Mouse (Mus musculus): ENCODE results near the gene Poldip2. TPM values are rescaled to one million over a fixed set of nuclear protein-coding genes. Genes with fewer than 3 reads are reported as not detected.
"Not testable (repeated sequence)": the region's sequence is repeated elsewhere in the genome, so short reads cannot be mapped to it uniquely, and the experiment has no call there.

The Poldip2 gene
- polyA plus RNA-seq, 1 experiment from 2014 or later = 192 TPM

DNA sequence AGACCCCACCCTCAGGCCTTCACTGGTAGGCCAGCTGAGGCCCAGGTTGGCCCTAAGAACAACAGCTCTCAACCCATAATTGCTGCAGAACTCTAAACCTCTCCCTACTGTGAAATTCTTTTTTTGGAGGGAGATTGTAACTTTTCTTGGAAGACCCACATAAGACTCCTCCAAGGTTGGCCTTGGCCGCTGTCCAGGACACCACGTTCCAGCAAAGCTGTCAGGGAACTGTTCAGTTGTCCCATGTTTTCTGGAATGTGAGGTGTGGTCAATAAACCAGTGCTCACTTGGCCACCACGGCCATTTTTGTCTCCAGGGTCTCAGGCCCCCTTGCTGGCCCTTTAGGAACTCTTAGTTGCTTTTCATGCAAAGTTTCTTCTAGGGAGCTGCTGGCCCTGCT is 9.9 kb downstream of the Poldip2 start:
- Histone ChIP-seq H3K4me3 (ENCODE audit: low read length) (no peak overlapping the region), H3K9me3 (ENCODE audit: low read length) (no peaks in the 10 kb centered on the region), H3K9ac (replicated peaks; ENCODE audit: low read length) (no peak overlapping the region), H3K4me2 (replicated peaks; ENCODE audit: low read depth, low read length) (no peak overlapping the region), H3K27me3 (ENCODE audit: insufficient read depth, low read length) (no peaks in the 10 kb centered on the region), H3K4me1 (ENCODE audit: insufficient read depth, low read length) (no peaks in the 10 kb centered on the region), H3K36me3 (ENCODE audit: insufficient read depth, low read length) (peaks cover 89% of the 10 kb centered on the region), H3K27ac (ENCODE audit: low read length) (no peak overlapping the region)
- WGBS = 80% methylated on average over 3 of the region's 3 CpGs
- no peak for ATAC-seq (ENCODE audit: low FRiP score, low TSS enrichment)

DNA sequence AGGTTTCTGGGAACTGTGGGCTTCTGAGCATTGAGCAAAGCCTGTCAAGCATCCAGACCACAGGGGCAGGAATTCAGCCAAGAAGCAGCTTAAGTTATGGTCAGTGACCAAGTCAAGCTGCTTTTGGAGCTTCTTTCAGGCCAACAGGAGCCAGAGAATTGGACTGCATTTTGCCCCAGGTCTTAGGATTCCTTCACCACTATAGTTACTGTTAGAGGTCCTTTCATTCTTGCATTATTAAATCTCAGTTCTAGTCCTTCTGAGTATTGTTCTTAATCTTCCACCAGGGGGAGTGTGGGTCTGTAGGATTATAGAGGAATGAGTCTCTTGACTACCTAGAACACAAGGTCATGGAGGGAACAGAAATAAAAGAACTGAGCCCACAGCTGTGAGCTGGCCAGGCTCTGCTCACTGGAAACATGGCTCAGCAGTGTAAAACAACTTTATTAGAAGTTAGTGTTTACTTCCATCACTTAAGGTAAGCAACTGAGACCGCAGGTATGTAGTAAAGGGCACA is 10.5 kb downstream of the Poldip2 start:
- Histone ChIP-seq H3K9me3 (ENCODE audit: low read length) (no peaks in the 10 kb centered on the region), H3K27me3 (ENCODE audit: insufficient read depth, low read length) (no peaks in the 10 kb centered on the region), H3K36me3 (ENCODE audit: insufficient read depth, low read length) (peaks cover 93% of the 10 kb centered on the region), H3K27ac (ENCODE audit: low read length) (no peak overlapping the region), H3K4me3 (ENCODE audit: low read length) (no peak overlapping the region), H3K4me1 (ENCODE audit: insufficient read depth, low read length) (no peaks in the 10 kb centered on the region), H3K9ac (replicated peaks; ENCODE audit: low read length) (no peak overlapping the region), H3K4me2 (replicated peaks; ENCODE audit: low read depth, low read length) (no peak overlapping the region)
- 90% methylated on average over 1 of the region's 1 CpGs for WGBS
- ATAC-seq (ENCODE audit: low FRiP score, low TSS enrichment) = no peak

- no peaks in the 10 kb centered on the region for H3K4me1 ChIP-seq (ENCODE audit: insufficient read depth, low read length)
- 85% methylated on average over 9 of the region's 9 CpGs for WGBS
- no peak for ATAC-seq (ENCODE audit: low FRiP score, low TSS enrichment)
- H3K27me3 ChIP-seq (ENCODE audit: insufficient read depth, low read length) = no peaks in the 10 kb centered on the region
- no peak overlapping the region for H3K27ac ChIP-seq (ENCODE audit: low read length)
- peaks cover 93% of the 10 kb centered on the region for H3K36me3 ChIP-seq (ENCODE audit: insufficient read depth, low read length)
- no peak overlapping the region for H3K4me3 ChIP-seq (ENCODE audit: low read length)
- H3K4me2 ChIP-seq (replicated peaks; ENCODE audit: low read depth, low read length) = no peak overlapping the region
- no peak overlapping the region for H3K9ac ChIP-seq (replicated peaks; ENCODE audit: low read length)
- H3K9me3 ChIP-seq (ENCODE audit: low read length) = no peaks in the 10 kb centered on the region
Observed at GRCm38 (mm10) chr11:78523241-78523955, 11.4 kb downstream of the Poldip2 start.

DNA sequence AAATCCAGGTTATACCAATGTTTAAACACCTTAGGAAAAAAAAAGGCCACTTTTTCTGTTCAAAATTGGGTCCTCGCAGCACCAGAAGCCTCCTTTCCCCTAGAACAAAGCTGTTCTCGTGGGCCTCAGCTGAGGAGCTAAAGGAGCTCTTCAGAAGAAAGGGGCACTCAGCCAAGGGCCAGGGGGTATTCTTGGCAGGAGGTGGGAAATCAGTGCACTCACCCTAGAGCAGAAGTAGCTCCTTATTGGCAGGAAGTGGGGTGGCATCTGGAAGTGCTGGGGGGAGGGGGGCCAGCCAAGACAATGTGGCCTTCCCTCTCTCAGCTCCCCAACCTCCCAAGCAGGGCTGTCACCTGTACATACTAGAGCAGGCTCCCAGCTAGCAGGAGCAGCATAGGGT is 12.8 kb downstream of the Poldip2 start:
- ATAC-seq (ENCODE audit: low FRiP score, low TSS enrichment) = no peak
- H3K4me3 ChIP-seq (ENCODE audit: low read length) = no peak overlapping the region
- no peaks in the 10 kb centered on the region for H3K9me3 ChIP-seq (ENCODE audit: low read length)
- peaks cover 87% of the 10 kb centered on the region for H3K36me3 ChIP-seq (ENCODE audit: insufficient read depth, low read length)
- WGBS = 82% methylated on average over 2 of the region's 2 CpGs
- H3K27ac ChIP-seq (ENCODE audit: low read length) = no peak overlapping the region
- no peak overlapping the region for H3K4me2 ChIP-seq (replicated peaks; ENCODE audit: low read depth, low read length)
- peaks cover 6% of the 10 kb centered on the region; the same call in 1 of the 2 replicates for H3K4me1 ChIP-seq (ENCODE audit: insufficient read depth, low read length)
- H3K27me3 ChIP-seq (ENCODE audit: insufficient read depth, low read length) = no peaks in the 10 kb centered on the region
- H3K9ac ChIP-seq (replicated peaks; ENCODE audit: low read length) = no peak overlapping the region

- no peaks in the 10 kb centered on the region for H3K27me3 ChIP-seq (ENCODE audit: insufficient read depth, low read length)
- no peaks in the 10 kb centered on the region for H3K9me3 ChIP-seq (ENCODE audit: low read length)
- peaks cover 58% of the 10 kb centered on the region for H3K36me3 ChIP-seq (ENCODE audit: insufficient read depth, low read length)
- peak overlapping the region; percentile 51 for H3K27ac ChIP-seq (ENCODE audit: low read length)
- no peak overlapping the region for H3K4me2 ChIP-seq (replicated peaks; ENCODE audit: low read depth, low read length)
- no peak overlapping the region for H3K4me3 ChIP-seq (ENCODE audit: low read length)
- 33% methylated on average over 9 of the region's 9 CpGs for WGBS
- no peak overlapping the region for H3K9ac ChIP-seq (replicated peaks; ENCODE audit: low read length)
- peak; percentile 72; the same call in 1 of the 2 replicates for ATAC-seq (ENCODE audit: low FRiP score, low TSS enrichment)
- H3K4me1 ChIP-seq (ENCODE audit: insufficient read depth, low read length) = peaks cover 22% of the 10 kb centered on the region; the same call in 1 of the 2 replicates
Observed at GRCm38 (mm10) chr11:78528714-78529113, 16.7 kb downstream of the Poldip2 start.

DNA sequence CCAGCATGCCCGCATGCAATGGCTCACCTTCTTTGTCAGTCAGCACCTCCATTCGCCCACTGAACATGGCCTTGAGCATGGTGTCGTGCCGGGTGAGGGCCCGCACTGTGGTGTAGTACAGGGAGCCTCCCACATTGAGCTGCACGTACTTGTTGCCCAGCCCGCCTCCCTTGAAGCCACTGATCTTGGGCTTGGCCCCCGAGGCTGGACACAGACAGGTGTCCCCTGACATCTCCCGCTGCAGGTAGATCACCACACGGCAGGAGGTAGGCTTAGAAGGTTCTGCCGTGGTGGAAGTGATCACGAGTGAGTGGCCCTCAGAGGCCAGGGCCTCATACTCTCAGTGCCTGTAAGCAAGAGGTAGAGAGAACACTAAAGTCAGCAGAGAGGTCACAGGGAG is 18.0 kb downstream of the Poldip2 start:
- H3K27ac ChIP-seq (ENCODE audit: low read length) = peak overlapping the region; percentile 80; the same call in 1 of the 2 replicates
- H3K4me3 ChIP-seq (ENCODE audit: low read length) = no peak overlapping the region
- no peak for ATAC-seq (ENCODE audit: low FRiP score, low TSS enrichment)
- no peak overlapping the region for H3K4me2 ChIP-seq (replicated peaks; ENCODE audit: low read depth, low read length)
- no peak overlapping the region for H3K9ac ChIP-seq (replicated peaks; ENCODE audit: low read length)
- peaks cover 46% of the 10 kb centered on the region for H3K36me3 ChIP-seq (ENCODE audit: insufficient read depth, low read length)
- no peaks in the 10 kb centered on the region for H3K27me3 ChIP-seq (ENCODE audit: insufficient read depth, low read length)
- WGBS = 73% methylated on average over 12 of the region's 12 CpGs
- peaks cover 27% of the 10 kb centered on the region for H3K4me1 ChIP-seq (ENCODE audit: insufficient read depth, low read length)
- no peaks in the 10 kb centered on the region for H3K9me3 ChIP-seq (ENCODE audit: low read length)

DNA sequence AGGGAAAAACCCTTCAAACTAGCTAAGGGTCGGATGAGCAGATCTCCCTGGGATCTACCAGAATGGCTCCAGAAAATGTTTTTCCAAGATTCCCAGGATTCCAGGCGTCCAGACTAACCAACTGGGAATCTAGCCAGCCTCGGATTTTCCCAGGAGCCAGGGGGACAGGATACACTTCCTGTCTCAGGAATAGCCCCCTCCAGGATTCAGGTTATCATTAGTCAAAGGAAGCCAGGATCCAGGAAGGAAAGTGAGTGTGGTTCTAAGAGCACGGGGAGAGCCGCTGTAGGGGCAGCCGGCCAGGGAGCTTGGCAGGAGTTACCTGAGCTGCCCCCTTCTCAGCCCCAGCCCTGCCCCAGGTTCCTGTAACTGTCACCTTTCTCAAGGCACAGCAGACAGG is 19.1 kb downstream of the Poldip2 start:
- no peaks in the 10 kb centered on the region for H3K9me3 ChIP-seq (ENCODE audit: low read length)
- H3K27me3 ChIP-seq (ENCODE audit: insufficient read depth, low read length) = no peaks in the 10 kb centered on the region
- peaks cover 29% of the 10 kb centered on the region for H3K4me1 ChIP-seq (ENCODE audit: insufficient read depth, low read length)
- H3K9ac ChIP-seq (replicated peaks; ENCODE audit: low read length) = 0 out of 2 replicates have a peak overlapping the region, but pooled peaks have one; percentile 29
- 55% methylated on average over 6 of the region's 6 CpGs for WGBS
- no peak overlapping the region for H3K4me3 ChIP-seq (ENCODE audit: low read length)
- peak overlapping the region; percentile 19; the same call in 1 of the 2 replicates for H3K4me2 ChIP-seq (replicated peaks; ENCODE audit: low read depth, low read length)
- peak overlapping the region; percentile 80 for H3K27ac ChIP-seq (ENCODE audit: low read length)
- ATAC-seq (ENCODE audit: low FRiP score, low TSS enrichment) = no peak
- H3K36me3 ChIP-seq (ENCODE audit: insufficient read depth, low read length) = peaks cover 35% of the 10 kb centered on the region

DNA sequence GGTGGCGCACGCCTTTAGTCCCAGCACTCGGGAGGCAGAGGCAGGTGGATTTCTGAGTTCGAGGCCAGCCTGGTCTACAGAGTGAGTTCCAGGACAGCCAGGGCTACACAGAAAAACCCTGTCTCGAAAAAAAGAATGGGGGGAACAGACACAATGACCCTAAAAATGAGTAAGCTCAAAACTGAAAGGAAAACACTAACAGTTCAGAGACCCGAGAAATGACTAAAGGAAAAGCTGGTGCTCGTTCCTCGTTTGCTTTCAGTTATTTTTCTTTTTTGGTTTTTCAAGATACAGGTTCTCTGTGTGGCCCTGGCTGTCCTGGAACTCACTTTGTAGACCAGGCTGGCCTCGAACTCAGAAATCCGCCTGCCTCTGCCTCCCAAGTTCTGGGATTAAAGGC is 19.5 kb downstream of the Poldip2 start:
- WGBS = 87% methylated on average over 10 of the region's 10 CpGs
- H3K36me3 ChIP-seq (ENCODE audit: insufficient read depth, low read length) = peaks cover 30% of the 10 kb centered on the region
- H3K4me1 ChIP-seq (ENCODE audit: insufficient read depth, low read length) = peaks cover 29% of the 10 kb centered on the region
- H3K9me3 ChIP-seq (ENCODE audit: low read length); H3K27me3 ChIP-seq (ENCODE audit: insufficient read depth, low read length); H3K9ac ChIP-seq (replicated peaks; ENCODE audit: low read length); ATAC-seq (ENCODE audit: low FRiP score, low TSS enrichment); H3K4me3 ChIP-seq (ENCODE audit: low read length); H3K4me2 ChIP-seq (replicated peaks; ENCODE audit: low read depth, low read length): not testable (repeated sequence)
- peak overlapping the region; percentile 80 for H3K27ac ChIP-seq (ENCODE audit: low read length)

DNA sequence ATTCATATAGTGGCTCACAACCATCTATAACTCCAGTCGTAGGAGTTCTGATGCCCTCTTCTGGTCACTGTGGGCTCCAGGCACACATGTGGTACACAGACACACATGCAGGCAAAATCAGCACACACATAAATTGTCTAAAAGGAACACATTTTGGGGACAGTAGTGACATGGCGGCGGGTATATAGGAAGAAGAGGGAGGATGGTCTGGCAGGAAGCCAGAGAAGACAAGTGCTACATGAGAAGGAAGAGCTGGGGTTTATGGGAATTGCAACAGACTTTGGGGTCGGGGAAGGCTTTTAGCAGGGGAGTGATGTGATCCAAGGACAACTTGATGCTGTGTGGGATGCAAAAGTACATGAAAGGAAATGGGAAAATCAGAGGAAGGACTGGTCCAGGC is 22.5 kb downstream of the Poldip2 start:
- Histone ChIP-seq H3K36me3 (ENCODE audit: insufficient read depth, low read length) (peaks cover 6% of the 10 kb centered on the region), H3K27me3 (ENCODE audit: insufficient read depth, low read length) (no peaks in the 10 kb centered on the region), H3K9me3 (ENCODE audit: low read length) (no peaks in the 10 kb centered on the region), H3K27ac (ENCODE audit: low read length) (no peak overlapping the region), H3K4me3 (ENCODE audit: low read length) (peak overlapping the region; percentile 87), H3K9ac (replicated peaks; ENCODE audit: low read length) (peak overlapping the region; percentile 84; the same call in 1 of the 2 replicates), H3K4me1 (ENCODE audit: insufficient read depth, low read length) (peaks cover 34% of the 10 kb centered on the region), H3K4me2 (replicated peaks; ENCODE audit: low read depth, low read length) (peak overlapping the region; percentile 76)
- ATAC-seq (ENCODE audit: low FRiP score, low TSS enrichment) = no peak
- 82% methylated on average over 4 of the region's 4 CpGs for WGBS

All from kidney, embryonic 16.5 days (tissue).